Mouse (Mus musculus) left cerebral cortex, postnatal 25 days (tissue): Measurements from ENCODE around the gene Ccdc85b. TPM values are rescaled to one million over a fixed set of nuclear protein-coding genes. Genes with fewer than 3 reads are reported as not detected.

Experiments
- DNase-seq, 2 experiments: peaks; one replicate each; pipeline ENCODE4 v3.0.0; 2022; ENCODE audit warnings: low spot score in 2 of 2, mixed read lengths in 1 of 2
- intact Hi-C: fragments of 180-260 bp; cut with DNase I; formaldehyde crosslinking; loops from one replicate; pipeline ENCODE4 v1.15.1; 2025
- total RNA-seq, 2 experiments: library from RNA; stranded (reverse); gene quantifications; 2 replicates each; pipeline ENCODE4 v1.2.3; 2021

Ccdc85b gene
- total RNA-seq, 2 experiments from 2014 or later = 26.4 to 27.9 TPM

- no peak for DNase-seq
- intact Hi-C loops = no loop called here
These were observed 26.8 kb upstream of the Ccdc85b start for GRCm38 (mm10) chr19:5484496-5484895.

DNA sequence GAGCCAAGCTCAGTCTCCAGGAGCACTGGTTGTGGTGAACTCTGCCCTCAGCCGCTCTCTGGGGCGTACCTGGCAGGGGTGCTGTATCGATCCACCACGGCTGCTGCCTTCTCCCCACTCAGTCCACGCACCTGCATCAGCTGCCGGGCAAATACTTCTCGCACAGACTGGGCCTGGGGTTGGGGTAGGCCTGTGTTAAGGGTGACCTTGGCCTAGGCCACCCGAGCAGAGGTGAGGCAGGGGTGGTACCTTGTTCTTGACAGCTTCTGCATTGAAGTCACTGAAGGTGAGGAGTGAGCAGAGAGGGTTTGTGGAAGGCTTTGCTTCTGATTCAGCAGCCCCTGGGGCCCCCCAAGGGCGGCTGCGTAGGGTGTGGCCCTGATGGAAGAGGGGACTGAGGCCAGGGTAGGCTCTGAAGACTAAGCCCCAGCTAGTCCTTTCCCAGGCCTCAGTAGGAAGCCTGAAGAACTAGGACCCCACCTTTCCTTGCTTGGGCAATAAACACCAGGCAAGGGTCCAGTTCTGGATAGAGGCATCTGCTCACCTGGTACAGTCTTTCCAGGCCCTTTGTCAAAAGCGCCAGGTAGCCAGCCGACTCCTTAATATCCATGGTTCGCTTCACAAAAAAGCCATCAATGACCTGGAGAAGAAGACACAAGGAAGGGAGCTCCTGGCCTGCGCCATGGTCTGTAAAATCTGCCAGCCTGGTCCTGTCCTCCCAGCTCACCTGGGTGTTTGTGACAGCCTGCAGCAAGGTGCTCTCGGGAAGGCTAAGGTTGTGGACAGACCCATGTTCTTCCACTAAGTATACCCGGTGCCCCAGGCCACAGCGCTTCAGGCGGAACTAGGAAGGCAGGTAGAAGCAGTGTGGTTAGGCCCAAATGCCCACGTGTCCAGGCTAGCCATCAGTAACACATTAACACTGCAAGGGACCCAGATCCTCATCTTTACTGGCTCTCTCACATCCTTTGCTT, 26.0 kb upstream of the Ccdc85b start:
- intact Hi-C loops = no loop called here
- DNase-seq = no peak

DNA sequence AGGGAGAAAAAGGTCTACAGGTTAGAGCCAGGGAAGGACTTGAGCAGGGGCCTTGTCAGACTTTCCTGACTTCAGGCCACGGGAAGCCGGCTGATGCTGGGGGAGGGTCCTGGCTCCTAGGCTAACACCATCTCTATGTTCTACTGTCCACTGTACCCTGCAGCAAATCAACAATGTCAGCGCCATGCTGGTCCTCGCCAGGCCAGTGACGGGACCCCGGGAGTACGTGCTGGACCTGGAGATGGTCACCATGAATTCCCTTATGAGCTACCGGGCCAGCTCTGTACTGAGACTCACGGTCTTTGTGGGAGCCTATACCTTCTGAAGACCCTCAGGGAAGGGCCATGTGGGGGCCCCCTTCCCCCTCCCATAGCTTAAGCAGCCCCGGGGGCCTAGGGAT, 23.7 kb upstream of the Ccdc85b start:
- intact Hi-C loops = no loop called here
- DNase-seq = no peak

- intact Hi-C loops = no loop called here
- DNase-seq = no peak
These were observed 22.3 kb upstream of the Ccdc85b start for GRCm38 (mm10) chr19:5480016-5480415.

GRCm38 (mm10) chr19:5477668-5478300, 20.1 kb upstream of the Ccdc85b start:
- intact Hi-C loops = no loop called here
- DNase-seq = no peak

- intact Hi-C loops = no loop called here
- peak in 1 of 2 experiments; percentile 81 for DNase-seq
These were observed 19.4 kb upstream of the Ccdc85b start for GRCm38 (mm10) chr19:5477004-5477667.

DNA sequence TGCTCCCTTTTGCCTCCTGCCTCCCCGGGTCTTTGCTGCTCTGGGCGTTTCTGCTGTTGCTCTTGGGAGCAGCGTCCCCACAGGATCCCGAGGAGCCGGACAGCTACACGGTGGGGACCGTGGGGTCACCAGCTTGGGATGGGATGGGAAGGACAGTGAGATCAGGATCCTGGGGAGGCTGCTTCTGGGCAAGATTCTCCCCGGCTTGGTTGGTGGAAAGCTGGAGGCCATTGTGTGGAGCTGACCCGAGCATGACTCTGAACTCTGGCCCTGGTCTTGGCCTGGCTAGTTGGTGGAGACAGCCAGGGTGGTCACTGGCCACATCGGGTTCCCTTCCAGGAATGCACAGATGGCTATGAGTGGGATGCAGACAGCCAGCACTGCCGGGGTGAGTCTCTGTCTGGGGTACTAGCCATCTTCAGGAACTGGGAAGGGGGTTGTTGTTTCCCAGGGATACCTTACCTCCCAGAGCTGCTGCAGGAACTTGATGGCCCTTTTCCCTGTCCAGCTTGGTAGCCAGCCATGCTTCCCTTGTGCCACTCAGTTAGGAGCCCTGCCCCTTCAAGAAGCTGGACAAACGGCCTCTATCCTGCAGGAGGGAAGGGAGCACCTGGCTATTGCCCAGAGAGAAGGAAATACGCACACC, 17.5 kb upstream of the Ccdc85b start:
- intact Hi-C loops = loop anchor here (2.0 kb wide), 1 partner anchor 14 kb away; the partner anchor contains the start of gene Mus81

DNA sequence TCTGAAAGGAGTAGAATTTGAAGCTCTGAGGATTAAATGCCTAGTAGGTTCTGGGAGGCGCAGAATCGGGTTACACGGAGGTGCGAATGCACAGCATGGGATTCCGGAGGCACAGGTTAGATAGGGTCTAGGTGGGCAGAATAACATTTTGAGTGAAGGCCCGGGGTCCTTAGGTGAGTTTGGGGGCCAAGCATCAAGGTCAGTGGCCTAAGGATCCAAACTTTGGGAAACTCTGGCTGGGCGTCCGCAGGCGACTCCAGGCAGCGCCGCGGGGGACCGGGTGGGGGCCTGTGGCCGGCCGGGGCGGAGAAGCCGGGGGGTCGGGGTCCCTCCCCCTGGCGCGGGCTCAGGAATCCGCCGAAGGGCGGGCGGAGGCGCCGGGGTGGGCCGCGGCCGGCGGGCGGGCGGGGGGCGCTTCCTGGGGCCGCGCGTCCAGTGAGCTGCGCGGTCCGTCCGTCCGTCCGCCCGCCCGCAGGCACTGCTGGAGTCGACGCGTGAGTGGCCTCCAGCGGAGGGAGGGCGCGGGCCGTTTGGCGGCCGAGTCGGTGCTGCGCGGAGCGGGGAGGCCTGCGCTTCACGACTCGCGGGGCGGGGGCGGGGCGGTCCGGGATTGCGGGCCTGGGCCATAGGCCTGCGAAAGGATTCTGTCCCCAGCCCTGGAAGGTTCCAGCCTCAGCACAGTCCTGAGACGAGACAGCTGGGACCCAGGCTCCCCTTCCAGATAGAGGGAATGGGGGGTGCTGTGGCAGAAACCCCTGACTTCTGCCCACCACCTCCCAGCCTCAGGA, 16.8 kb upstream of the Ccdc85b start:
- no peak for DNase-seq
- intact Hi-C loops = loop anchor here (2.0 kb wide), 1 partner anchor 14 kb away; the partner anchor contains the start of gene Mus81

More for the DNA sequence above, 17.5 kb upstream of the Ccdc85b start:
- no peak for DNase-seq

DNA sequence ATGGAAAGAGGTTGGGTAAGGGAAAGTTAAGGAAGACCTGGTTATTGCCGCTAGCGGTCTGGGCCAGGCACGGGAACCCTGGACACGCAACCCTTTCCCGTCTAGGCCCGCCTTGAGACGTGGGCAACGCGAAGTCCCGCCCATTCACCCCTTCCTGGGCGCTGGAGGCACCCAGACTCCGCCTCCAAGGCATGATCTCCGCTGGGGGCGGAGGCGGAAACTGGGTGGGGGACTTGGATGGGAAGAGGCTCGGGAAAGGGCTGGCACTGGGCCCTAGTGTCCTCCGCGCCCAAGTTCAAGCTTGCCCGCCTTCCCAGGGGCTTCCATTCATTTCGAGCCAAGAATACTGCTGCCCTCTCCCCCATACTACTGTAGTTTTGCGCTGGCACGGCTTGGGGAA, 16.0 kb upstream of the Ccdc85b start, which contains the start of gene Efemp2:
TSS of gene Efemp2 (plus strand) at position 235 of the 400 bp plus-strand sequence.
- intact Hi-C loops = loop anchor here (2.0 kb wide), 1 partner anchor 15 kb away; the partner anchor contains the start of gene Mus81
- DNase-seq = peak; percentile 63 to 65

DNA sequence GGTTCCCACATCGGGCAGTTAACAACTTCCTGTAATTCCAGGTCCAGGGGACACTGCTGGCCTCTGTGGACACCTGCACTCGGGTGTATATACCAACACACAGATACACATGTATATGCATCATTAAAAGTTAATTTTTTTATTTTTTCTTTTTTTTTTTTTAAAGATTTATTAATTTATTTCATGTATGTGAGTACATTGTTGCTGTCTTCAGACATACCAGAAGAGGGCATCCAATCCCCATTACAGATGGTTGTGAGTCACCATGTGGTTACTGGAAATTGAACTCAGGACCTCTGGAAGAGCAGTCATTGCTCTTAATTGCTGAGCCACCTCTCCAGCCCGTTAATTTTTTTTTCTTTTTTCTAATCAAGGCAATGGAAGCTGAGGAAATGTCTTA, 15.2 kb upstream of the Ccdc85b start:
- intact Hi-C loops = no loop called here
- DNase-seq = no peak

DNA sequence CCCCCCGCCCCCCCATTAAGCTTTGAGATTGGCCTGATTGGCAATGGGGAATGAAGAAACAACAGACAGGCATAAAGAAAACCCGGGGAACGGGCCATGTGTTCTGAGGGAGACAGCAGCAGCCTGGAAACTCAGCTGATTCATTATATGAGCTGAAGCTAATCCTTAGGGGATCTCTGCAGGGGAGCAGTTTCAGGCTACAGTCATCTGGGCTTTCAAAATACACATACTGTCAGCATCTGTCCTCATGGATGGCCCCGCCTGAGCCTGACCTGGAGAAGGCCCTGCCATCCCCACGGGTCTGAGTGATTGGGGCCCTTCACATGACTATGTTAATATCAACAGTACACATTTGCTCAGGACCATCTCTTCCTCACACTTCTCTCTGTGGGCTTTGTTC, 14.2 kb upstream of the Ccdc85b start:
- intact Hi-C loops = no loop called here
- no peak for DNase-seq

DNA sequence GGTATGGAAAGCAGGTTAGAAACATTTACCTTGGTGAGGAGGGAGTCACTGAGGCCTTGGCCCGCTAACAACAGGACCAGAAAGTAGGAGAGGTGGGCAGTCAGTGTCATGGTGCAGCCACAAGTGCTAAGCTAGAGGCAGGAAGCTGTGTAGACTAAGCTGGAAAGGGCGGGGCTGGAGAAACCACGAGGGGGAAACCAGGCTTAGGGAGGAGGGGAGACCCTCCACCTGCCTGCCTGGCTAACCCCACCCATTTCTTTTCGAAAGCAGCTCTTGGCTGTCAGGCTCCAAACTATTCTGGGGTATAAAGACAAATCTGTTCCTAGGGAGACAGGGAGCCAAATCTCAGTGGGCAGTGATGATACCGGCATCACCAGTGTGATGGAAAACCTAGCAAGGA, 10.7 kb upstream of the Ccdc85b start, which contains the start of gene Ctsw:
TSS of gene Ctsw (minus strand) at position 134 of the 400 bp plus-strand sequence.
- intact Hi-C loops = no loop called here
- no peak for DNase-seq

- intact Hi-C loops = no loop called here
- DNase-seq = no peak
These were observed 9.3 kb upstream of the Ccdc85b start for GRCm38 (mm10) chr19:5466916-5467500.

DNA sequence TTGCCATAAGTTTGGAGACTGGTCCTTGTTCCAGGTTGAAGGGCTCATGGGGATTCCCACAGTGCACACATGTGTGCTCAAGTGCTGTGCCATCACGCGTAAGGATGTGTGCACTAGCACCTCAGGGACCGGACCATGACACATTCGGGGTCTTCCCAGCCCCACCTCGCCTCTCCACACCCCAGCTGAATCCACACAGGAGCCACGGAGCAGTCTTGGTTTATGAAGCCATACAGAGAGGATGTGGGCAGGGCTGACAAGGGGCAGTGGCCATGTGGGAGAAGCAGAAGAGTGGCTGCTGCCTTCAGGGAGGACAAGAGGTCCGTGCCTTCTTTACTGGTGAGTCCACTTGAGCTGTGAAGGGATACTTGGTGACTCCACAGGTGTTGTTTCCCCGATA, 7.3 kb upstream of the Ccdc85b start:
- intact Hi-C loops = no loop called here
- no peak for DNase-seq

GRCm38 (mm10) chr19:5463791-5464562, 6.3 kb upstream of the Ccdc85b start:
- peak in 1 of 2 experiments; percentile 57 for DNase-seq
- intact Hi-C loops = loop anchor here (2.0 kb wide), 1 partner anchor 105 kb away; the partner anchor contains the start of gene Ap5b1

DNA sequence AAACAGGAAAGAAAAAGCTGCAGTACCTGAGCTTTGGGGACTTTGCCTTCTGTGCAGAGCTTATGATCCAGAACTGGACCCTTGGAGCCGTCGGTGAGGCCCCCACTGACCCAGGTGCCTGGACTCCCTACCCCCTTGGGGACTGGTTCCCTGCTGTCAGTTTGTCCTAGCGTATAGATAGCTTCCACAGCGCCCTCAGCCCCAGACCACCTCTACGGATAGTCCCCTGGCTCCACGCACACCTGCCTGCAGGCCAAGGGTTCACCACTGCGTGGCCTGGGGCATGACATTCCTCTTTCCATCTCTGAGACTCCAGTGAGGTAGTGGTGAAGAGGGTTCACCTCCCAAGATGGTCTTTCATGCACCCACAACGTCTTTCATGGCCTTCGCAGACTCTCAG, 5.5 kb upstream of the Ccdc85b start:
- no peak for DNase-seq
- intact Hi-C loops = loop anchor here (2.0 kb wide), 1 partner anchor 106 kb away; the partner anchor contains the start of gene Ap5b1

GRCm38 (mm10) chr19:5461411-5461810, 3.7 kb upstream of the Ccdc85b start:
- intact Hi-C loops = no loop called here
- DNase-seq = no peak
